Mouse (Mus musculus) spleen, adult 18-20 months (tissue): ENCODE results near the gene Sgcg.

ENCODE experiments used
- DNase-seq, 2 experiments: peaks; one replicate each; pipeline ENCODE4 v3.0.0; 2022; ENCODE audit warnings: mixed read lengths in 2 of 2

The Sgcg gene

DNA sequence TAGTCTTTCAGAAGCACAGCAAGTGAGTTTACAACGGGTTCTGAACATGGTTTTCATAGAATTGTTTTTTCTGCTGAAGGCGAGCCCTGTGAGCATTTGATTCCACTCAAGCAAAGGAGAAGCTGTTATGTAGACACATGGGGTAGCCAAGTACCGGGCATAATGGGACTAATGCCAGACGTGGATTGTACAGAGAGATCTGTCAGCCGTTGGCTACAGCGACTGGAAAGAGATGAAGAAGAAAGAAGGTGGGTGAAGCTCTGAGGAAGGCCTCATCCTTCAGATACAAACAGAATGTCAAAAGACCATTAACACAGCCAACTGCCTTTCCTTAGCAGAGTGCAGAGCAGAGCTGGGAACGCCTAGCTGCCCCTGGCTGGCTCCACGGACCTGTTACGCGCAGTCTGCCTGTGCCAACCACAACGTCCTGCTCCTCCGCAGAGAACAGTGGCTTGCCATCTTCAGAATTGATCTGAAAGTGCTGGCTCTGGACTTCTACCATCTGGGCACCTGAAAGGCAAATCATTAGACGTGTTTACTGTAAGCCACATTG, 26.2 kb downstream of the Sgcg start:
- DNase-seq: no peak

DNA sequence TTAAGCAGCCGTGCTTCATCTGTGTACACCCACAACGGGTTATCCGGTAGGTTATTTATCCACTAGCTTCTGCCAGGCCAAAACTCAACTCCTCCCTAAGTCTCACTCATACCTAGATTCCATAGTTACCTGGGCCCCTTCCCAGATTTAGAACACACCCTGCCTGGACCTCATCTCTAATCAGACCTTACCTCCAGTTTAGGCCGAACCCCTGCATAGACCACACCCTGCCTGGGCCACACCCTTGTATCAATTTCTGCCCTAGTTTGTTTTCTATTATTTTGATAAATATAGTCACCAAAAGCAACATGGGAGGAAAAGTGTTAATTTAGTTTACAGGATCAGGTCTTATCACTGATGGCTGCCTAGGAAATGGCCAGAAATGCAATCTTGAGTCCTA, 28.1 kb downstream of the Sgcg start:
- no peak for DNase-seq

DNA sequence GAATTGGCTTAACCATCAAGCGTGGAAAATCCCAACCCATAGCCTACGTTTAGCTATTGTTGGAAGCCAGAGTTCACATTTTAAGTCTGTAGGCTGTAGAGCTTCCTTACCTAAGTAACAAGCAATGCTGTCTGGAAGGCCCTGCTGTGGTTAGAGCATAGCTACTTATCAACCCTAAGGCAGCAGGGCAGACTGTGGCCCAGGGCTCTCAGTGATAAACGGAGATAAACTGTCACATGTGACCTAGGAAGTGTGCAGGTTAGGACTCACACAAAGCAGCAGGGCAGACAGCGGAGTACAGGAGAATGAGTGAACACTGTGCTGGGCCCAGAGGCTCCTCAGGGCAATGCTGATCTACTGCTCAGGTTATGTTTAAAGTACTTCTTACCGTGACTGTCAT, 28.5 kb downstream of the Sgcg start:
- DNase-seq: no peak

DNA sequence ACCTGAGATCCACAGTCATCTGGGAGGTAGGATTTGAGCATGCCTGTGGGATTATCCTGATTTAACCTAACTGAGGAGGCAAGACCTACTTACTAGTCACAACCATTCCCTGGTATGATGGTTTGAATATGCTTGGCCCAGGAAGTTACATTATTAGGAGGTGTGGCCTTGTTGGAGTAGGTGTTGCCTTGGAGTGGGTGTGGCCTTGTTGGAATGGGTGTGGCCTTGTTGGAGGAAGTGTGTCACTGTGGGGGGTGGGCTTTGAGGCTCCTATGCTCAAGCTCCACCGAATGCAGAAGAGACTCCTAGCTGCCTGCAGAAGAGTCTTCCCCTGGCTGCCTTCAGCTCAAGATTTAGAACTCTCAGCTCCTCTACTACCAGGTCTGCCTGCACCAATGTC, 32.1 kb downstream of the Sgcg start:
- no peak for DNase-seq

DNA sequence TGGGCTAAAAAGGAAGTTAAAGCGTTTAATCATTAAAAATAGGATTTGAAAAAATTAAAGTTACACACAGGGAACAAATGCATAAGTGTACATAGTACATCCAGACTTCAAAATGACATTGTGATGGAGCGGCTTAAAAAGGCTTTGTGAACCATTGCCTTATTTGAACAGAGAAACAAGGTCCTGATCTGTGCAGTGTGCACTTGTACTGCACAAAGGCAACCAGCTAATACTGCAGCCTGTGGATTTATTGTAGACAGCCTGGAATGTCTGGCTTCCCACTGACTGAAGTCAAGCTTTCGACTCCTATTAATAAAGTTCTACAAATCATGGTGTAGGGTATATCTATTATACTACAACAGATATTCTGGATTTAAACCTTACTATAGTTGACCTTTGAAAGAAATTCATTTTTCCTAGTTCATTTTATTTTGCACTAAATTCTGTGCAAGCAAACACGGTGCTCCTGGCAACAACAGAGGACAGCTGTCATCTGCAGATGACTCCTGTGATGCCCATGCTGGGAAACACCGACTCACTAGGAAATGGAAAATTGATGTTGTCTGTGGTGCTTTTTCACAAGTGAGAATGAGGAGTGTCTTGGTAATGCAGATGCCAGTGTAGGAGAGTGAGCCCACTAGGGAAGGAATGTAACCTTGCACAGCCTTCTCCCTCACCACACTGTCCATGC, 33.8 kb downstream of the Sgcg start:
- DNase-seq: no peak

DNA sequence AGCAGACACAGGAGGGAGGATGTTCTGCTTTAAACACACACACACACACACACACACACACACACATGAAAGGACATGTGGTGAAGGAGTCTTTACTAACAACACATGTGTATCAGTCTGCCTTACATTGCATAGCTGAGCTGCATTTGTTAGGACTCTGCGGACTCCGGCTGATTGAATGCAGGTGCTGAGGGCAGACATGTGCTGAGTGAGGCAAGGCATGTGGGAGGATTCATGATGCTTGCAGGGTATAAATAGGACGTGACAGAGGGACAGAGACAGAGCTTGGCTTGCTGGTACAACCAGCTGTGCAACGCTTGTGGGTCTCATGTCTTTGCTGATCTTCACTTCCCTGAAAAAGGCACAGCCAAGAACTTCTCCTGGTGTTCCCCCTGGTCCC, 34.5 kb downstream of the Sgcg start:
- DNase-seq: no peak

DNA sequence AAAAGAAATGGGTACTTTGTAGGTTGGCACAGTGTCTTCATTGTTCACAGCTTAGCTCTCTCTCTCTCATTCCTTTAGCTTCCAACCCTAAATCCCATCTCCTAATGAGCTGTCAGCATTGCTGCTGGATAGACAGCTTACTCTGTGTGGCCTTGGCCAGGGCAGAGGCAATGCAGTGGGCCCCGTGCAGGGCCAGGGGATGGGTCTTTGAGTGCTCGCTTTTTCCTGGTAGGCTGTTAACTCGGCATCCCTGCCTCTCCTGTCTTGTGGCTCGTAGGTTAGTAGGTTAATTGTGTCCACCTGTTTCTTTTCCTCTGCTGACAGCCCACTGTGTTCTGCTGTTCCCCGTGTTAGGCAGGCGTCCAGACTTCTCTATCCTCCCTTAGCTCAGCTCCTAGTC, 35.8 kb downstream of the Sgcg start:
- DNase-seq: no peak

DNA sequence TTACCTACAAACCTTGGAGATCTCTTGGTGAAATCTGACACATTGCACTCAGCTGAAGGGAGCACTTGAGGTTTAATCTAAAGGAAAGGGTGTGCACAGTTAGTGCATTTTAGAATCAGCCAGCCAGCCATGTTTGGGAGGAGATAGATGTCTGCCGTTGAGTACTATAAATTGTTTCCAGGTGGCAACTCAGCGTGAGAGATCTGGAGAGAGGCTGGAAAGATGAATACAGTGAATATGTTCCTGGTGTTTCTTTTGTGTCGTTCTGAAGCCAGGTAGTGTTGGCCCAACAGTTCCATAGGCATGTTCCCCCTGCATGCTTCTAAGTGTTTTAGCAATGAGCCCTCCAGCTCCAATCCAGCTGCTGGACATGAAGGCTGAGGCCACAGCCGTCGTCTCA, 37.1 kb downstream of the Sgcg start:
- DNase-seq: no peak

DNA sequence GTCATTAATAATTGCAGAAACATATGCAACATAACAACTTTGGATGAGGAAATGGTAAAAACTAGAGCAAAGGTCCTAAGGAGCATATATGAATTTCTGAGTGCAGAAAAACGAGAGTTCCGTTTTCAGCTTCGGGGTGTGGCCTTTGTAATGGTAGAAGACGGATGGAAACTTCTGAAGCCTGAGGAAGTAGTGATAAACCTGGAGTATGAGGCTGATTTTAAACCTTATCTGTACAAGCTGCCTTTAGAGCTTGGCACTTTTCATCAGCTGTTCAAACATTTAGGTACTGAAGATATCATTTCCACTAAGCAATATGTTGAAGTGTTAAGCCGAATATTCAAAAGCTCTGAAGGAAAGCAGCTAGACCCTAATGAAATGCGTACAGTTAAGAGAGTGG, 46.5 kb downstream of the Sgcg start:
- no peak for DNase-seq

DNA sequence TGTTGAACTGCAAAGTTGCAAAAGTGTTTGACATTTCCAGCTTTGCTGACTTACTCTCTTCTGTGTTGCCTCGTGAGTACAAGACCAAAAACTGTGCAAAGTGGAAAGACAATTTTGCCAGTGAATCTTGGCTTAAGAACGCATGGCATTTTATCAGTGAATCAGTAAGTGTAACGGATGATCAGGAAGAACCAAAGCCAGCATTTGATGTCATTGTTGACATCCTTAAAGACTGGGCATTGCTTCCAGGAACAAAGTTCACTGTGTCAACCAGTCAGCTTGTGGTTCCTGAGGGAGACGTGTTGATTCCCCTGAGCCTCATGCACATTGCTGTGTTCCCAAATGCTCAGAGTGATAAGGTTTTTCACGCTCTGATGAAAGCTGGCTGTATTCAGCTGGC, 48.2 kb downstream of the Sgcg start:
- no peak for DNase-seq

DNA sequence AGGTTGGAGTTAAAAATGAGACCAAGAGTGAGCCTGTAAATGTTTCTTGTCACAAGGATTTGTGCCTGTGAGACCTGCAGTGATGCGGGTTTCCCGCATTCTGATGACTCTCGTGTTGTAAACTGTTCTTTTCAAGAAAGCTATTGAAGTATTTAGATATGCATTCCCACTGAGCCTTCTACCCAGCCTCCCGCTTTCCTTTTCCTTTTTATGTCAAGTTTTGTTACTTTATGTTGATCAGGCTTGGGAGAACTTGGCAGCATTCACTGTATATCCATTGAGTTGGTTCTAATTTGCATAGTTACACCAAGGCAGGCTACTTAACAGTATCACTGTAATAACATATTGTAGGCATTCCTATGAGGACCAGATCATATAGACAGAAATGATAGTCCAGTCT, 63.9 kb downstream of the Sgcg start:
- DNase-seq: no peak

DNA sequence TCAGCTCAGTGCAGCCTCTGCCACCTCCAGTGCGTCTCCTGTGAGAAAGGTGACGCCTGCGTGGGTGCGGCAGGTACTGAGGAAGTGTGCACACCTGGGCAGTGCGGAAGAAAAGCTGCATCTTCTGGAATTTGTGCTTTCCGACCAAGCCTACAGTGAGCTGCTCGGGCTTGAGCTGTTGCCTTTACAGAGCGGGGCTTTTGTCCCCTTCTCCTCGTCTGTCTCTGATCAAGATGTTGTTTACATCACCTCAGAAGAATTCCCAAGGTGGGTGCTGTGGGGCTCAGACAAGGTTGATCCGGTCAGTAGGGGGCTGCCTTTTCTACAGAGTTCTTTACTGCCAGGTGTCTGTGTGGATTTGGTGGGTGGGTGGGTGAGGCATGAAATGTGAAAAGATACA, 66.0 kb downstream of the Sgcg start:
- DNase-seq: no peak

DNA sequence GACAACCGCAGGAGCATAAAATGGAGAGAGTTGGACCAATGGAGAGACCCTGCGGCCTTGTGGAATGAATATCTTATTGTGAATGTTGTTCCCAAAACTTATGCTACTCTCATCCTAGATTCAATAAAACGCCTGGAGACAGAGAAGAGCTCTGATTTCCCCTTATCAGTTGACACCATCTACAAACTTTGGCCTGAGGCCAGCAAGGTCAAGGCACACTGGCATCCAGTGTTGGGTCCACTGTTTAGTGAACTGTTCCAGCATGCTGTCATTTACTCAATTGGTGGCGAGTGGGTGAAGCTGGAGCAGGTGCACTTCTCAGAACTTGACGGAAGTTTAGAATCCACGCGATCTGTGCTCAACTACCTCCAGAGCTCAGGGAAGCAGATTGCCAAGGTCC, 66.4 kb downstream of the Sgcg start:
- no peak for DNase-seq

DNA sequence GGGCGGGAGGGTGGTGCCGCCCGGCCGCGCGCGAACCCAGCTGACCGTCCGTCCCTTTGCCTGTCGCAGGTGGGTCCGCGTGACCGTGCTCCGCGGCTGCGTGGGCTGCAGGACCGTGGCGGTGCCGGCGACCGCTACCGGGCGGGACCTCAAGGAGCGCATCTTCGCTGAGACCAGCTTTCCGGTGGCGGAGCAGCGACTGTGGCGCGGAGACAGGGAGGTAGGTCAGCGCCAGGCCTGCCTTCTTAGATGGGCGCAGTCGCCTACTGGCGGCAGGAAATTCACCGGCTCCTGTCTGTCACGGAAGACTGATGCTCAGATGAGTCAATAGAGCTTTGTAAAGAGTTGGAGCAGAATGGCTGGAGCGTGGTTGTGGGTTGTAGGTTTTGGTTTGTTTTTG, 85.1 kb downstream of the Sgcg start:
- DNase-seq: peak in 1 of 2 experiments; percentile 66

DNA sequence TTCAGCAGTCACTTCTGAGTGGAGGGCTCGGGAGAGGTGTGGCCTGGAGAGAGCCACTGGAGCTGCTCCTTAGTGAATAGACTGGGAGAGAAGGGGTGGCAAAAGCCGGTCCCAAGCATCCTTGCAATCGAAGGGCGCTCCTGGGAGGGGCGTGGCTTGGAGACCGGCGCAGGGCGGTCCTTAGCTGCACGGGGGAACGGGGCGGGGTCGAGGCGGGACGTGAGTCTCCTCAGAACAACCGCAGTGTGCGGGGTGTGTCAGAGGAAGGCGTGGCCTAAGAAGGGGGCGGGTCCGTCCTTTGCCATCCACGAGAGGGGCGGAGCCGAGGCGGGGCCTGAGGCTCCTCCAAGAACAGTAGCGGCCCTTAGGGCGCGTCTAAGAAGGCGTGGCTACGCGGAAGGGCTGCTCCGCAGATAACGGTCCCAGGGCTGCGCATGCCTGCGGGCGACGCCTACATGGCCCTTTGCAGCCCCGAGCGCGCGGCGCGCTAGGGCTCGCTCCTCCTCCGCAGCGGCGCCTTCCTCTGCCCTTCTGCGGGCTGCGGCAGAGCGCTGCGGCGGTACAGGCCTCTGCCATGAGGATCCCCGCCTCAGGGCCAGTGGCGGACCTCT, 85.6 kb downstream of the Sgcg start:
- DNase-seq: peak; percentile 100

DNA sequence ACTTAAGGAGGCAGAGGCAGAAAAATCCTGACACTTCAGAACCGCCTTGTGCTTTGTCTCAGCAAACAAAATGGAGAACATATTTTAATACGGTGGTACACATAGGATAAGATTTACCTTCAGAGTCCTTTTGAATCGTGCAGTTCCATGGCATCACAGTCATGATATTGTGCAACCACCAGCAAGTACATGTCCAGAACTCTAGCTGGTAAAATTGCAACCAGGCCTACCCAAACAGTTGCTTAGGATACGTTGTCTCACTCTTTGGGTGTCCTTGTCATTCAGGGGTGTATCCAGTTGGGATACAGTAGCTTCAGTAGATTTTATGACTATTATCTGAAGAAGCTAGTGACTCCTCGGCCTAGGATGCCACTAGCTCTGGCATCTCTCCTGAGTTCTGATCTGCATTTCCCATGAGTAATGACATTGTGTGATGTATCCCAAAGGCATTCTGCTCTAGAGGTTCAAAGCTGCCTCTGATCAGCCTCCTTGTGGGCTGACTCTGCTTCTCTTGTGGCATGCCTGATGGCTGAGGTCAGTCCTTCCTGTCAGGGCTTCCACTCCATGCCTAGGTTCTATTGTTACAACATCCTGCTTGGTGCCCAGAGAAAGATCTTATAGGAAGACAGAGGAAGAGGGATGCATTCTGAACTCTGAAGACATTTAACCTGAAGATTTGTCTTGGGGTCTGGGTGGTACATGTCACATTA, 86.9 kb downstream of the Sgcg start:
- DNase-seq: no peak
